Mouse (Mus musculus): ENCODE results near the gene Crls1.

Crls1 gene

GRCm38 (mm10) chr2:132846407-132847358 lies at the start of gene Crls1:
Crls1 (plus strand) TSS chr2:132846666.
- peak; percentile 97 for DNase-seq (ENCODE audit: inconsistent ontology term)

- no peak for DNase-seq (ENCODE audit: inconsistent ontology term)
Observed at GRCm38 (mm10) chr2:132802976-132803375, 43.5 kb upstream of the Crls1 start.

GRCm38 (mm10) chr2:132815608-132816314 lies 30.7 kb upstream of the Crls1 start, which contains the start of the genes Trmt6 and Mcm8:
Trmt6 (minus strand) TSS chr2:132816055.
Mcm8 (plus strand) TSS chr2:132816141.
- DNase-seq (ENCODE audit: inconsistent ontology term), result peak; percentile 97

- DNase-seq (ENCODE audit: inconsistent ontology term), result no peak
Observed at GRCm38 (mm10) chr2:132841071-132841470, 5.4 kb upstream of the Crls1 start.

GRCm38 (mm10) chr2:132847581-132847980 lies 1.1 kb downstream of the Crls1 start:
- DNase-seq (ENCODE audit: inconsistent ontology term), result peak; percentile 25

GRCm38 (mm10) chr2:132848361-132848760 lies 1.9 kb downstream of the Crls1 start:
- no peak for DNase-seq (ENCODE audit: inconsistent ontology term)

GRCm38 (mm10) chr2:132849141-132849540 lies 2.7 kb downstream of the Crls1 start:
- DNase-seq (ENCODE audit: inconsistent ontology term), result no peak

GRCm38 (mm10) chr2:132853051-132853450 lies 6.6 kb downstream of the Crls1 start:
- DNase-seq (ENCODE audit: inconsistent ontology term), result no peak

- DNase-seq (ENCODE audit: inconsistent ontology term), result no peak
Observed at GRCm38 (mm10) chr2:132856333-132856732, 9.9 kb downstream of the Crls1 start.

- DNase-seq (ENCODE audit: inconsistent ontology term), result no peak
Observed at GRCm38 (mm10) chr2:132860435-132860834, 14.0 kb downstream of the Crls1 start.

- no peak for DNase-seq (ENCODE audit: inconsistent ontology term)
Observed at GRCm38 (mm10) chr2:132861456-132861855, 15.0 kb downstream of the Crls1 start.

- no peak for DNase-seq (ENCODE audit: inconsistent ontology term)
Observed at GRCm38 (mm10) chr2:132863325-132863724, 16.9 kb downstream of the Crls1 start.

GRCm38 (mm10) chr2:132867521-132867920 lies 21.1 kb downstream of the Crls1 start:
- no peak for DNase-seq (ENCODE audit: inconsistent ontology term)

- DNase-seq (ENCODE audit: inconsistent ontology term), result no peak
Observed at GRCm38 (mm10) chr2:132869682-132870081, 23.2 kb downstream of the Crls1 start.

- no peak for DNase-seq (ENCODE audit: inconsistent ontology term)
Observed at GRCm38 (mm10) chr2:132870286-132870685, 23.8 kb downstream of the Crls1 start.

GRCm38 (mm10) chr2:132871663-132872062 lies 25.2 kb downstream of the Crls1 start:
- DNase-seq (ENCODE audit: inconsistent ontology term), result no peak

GRCm38 (mm10) chr2:132873657-132874326 lies 27.3 kb downstream of the Crls1 start:
- DNase-seq (ENCODE audit: inconsistent ontology term), result no peak

- no peak for DNase-seq (ENCODE audit: inconsistent ontology term)
Observed at GRCm38 (mm10) chr2:132876991-132877390, 30.5 kb downstream of the Crls1 start.

- peak; percentile 51 for DNase-seq (ENCODE audit: inconsistent ontology term)
Observed at GRCm38 (mm10) chr2:132879261-132880044, 33.0 kb downstream of the Crls1 start.

- DNase-seq (ENCODE audit: inconsistent ontology term), result no peak
Observed at GRCm38 (mm10) chr2:132880844-132881645, 34.6 kb downstream of the Crls1 start, which contains the start of gene Lrrn4. Lrrn4 (minus strand) TSS chr2:132880891.

Data from Muller cell, postnatal 12 days (primary cell).